Mouse (Mus musculus): ENCODE measurements around the gene Pcdh9. TPM values are rescaled to one million over a fixed set of nuclear protein-coding genes. Genes with fewer than 3 reads are reported as not detected.

Gene Pcdh9
- polyA plus RNA-seq, 1 experiment, result 0.18 TPM

DNA sequence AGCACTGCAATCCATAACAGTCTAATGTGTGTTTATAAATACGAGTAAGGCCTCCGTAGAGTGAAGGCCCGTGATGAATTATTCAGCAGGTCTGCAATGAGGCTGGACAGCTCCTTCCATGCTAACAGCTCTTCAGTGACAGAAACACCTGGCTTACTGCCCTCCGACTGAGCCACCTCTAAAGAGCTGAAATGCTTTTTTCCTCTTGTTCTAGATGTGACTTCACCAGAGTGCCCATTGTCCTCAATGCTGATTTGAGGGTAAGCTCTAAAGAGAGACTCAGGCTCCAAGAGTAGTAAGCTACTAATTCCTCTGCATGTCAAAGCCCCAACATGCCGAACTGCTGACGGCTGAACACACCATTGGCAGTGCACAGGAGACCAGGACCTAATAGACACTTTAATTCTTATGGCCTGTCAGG, 64.4 kb downstream of the Pcdh9 start:
- Histone ChIP-seq H3K4me3 (ENCODE audit: control insufficient read depth, insufficient read depth, low read length) (no peak overlapping the region), H3K4me1 (replicated peaks; ENCODE audit: control insufficient read depth, insufficient read depth, low read length) (no peaks in the 10 kb centered on the region), H3K27ac (ENCODE audit: control insufficient read depth, insufficient read depth, low read length) (no peak overlapping the region), H3K27me3 (ENCODE audit: control insufficient read depth, insufficient read depth, low read length) (no peaks in the 10 kb centered on the region), H3K36me3 (ENCODE audit: control insufficient read depth, insufficient read depth, low read length) (no peaks in the 10 kb centered on the region)
- no peak for DNase-seq
- 92% methylated on average over 6 of the region's 6 CpGs for WGBS
- no peak for TF ChIP-seq POLR2A (IDR thresholded peaks at IDR 0.05; ENCODE audit: control insufficient read depth, extremely low read depth, insufficient read depth, low read length, poor library complexity)
- no peak for TF ChIP-seq CTCF (IDR thresholded peaks at IDR 0.05; ENCODE audit: borderline replicate concordance, control insufficient read depth, extremely low read depth, insufficient read depth, low read length, poor library complexity)

DNA sequence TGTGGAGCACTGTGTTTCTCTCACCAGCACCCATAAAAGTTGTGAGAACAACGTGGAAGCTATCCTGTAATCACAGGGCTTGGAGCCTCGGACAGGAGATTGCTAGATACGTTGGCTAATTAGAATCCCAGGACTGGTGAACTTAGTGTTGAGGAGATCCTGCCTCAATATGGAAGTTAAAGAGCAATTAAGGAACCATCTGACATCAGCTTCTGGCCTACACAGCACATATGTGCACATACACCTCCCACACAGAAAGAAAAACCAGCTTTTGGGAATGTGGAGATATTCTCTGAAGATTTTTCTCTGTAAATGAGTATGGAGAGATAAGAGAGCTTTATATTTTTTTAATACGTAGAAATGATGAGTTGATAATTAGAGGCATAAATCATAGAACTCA, 71.6 kb downstream of the Pcdh9 start:
- no peaks in the 10 kb centered on the region for H3K36me3 ChIP-seq (ENCODE audit: control insufficient read depth, insufficient read depth, low read length)

DNA sequence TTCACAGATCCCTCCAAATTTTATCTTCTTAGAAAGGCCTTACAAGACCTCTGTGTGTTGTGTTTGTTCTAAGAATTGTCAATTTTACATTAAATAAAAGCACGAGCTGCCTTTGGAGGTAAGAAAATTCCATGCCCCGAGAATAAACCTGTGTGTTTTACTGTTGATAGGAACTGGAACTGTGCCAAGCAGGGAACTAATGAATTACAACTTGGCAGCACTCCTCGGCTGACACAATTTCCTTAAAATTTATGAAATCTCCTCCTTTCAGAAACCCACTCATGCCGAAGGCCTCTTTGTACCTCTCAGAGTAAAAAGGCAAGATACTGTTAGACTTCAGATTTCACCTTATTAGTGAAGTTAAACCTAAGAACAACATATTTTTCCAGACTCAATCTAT, 72.9 kb downstream of the Pcdh9 start:
- TF ChIP-seq CTCF (IDR thresholded peaks at IDR 0.05; ENCODE audit: borderline replicate concordance, control insufficient read depth, extremely low read depth, insufficient read depth, low read length, poor library complexity) (no peak), POLR2A (IDR thresholded peaks at IDR 0.05; ENCODE audit: control insufficient read depth, extremely low read depth, insufficient read depth, low read length, poor library complexity) (no peak)
- no peaks in the 10 kb centered on the region for H3K27me3 ChIP-seq (ENCODE audit: control insufficient read depth, insufficient read depth, low read length)
- H3K27ac ChIP-seq (ENCODE audit: control insufficient read depth, insufficient read depth, low read length), result no peak overlapping the region
- H3K4me1 ChIP-seq (replicated peaks; ENCODE audit: control insufficient read depth, insufficient read depth, low read length), result no peaks in the 10 kb centered on the region
- DNase-seq, result no peak
- WGBS, result 18% methylated on average over 4 of the region's 4 CpGs
- no peaks in the 10 kb centered on the region for H3K36me3 ChIP-seq (ENCODE audit: control insufficient read depth, insufficient read depth, low read length)
- no peak overlapping the region for H3K4me3 ChIP-seq (ENCODE audit: control insufficient read depth, insufficient read depth, low read length)

More for the DNA sequence above, 71.6 kb downstream of the Pcdh9 start:
- H3K27me3 ChIP-seq (ENCODE audit: control insufficient read depth, insufficient read depth, low read length), result no peaks in the 10 kb centered on the region
- no peak overlapping the region for H3K4me3 ChIP-seq (ENCODE audit: control insufficient read depth, insufficient read depth, low read length)
- no peaks in the 10 kb centered on the region for H3K4me1 ChIP-seq (replicated peaks; ENCODE audit: control insufficient read depth, insufficient read depth, low read length)
- TF ChIP-seq CTCF (IDR thresholded peaks at IDR 0.05; ENCODE audit: borderline replicate concordance, control insufficient read depth, extremely low read depth, insufficient read depth, low read length, poor library complexity) (no peak), POLR2A (IDR thresholded peaks at IDR 0.05; ENCODE audit: control insufficient read depth, extremely low read depth, insufficient read depth, low read length, poor library complexity) (no peak)
- 87% methylated on average over 4 of the region's 4 CpGs for WGBS
- no peak for DNase-seq
- no peak overlapping the region for H3K27ac ChIP-seq (ENCODE audit: control insufficient read depth, insufficient read depth, low read length)

DNA sequence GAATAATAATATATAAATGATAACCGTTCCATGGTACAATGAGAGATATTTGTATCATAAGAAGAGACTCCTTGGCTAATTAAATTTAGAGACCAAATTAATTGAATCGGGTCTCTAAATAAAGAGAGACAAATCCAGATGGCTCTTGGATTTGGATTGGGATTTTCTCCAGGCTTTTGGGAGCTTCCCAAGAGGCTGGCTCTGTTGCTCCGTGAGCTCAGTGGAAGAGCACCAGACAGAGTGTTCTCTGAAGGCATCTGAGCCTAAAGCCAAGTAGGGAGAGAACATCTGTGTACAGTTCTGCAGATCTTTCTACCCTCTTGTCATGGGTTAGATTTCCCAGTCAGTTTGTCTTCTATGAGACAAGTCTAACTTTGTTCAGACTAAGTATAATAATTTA, 95.9 kb downstream of the Pcdh9 start:
- 94% methylated on average over 3 of the region's 3 CpGs for WGBS

DNA sequence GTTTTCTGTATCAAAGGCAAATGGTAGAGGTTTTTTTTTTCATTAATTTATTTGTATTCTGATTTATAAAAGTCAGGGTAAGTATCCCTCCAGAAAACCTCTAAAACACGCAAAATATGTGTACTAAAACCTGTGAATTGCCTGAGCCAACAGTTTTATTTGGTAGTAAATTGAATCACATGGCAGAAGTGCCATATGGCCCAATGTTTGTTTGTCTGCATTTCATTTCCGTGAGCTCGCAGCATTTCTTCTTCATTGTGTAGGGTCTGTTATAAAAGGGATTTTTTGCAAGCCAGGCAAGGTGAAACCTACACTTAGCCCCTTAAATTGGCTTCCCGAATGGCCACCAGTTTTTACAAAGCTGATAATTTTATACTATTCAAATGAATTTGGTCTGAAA, 104.2 kb downstream of the Pcdh9 start:
- H3K36me3 ChIP-seq (ENCODE audit: control insufficient read depth, insufficient read depth, low read length), result no peaks in the 10 kb centered on the region
- no peak for DNase-seq
- H3K27ac ChIP-seq (ENCODE audit: control insufficient read depth, insufficient read depth, low read length), result no peak overlapping the region
- 86% methylated on average over 4 of the region's 4 CpGs for WGBS
- no peak overlapping the region for H3K4me3 ChIP-seq (ENCODE audit: control insufficient read depth, insufficient read depth, low read length)
- TF ChIP-seq POLR2A (IDR thresholded peaks at IDR 0.05; ENCODE audit: control insufficient read depth, extremely low read depth, insufficient read depth, low read length, poor library complexity) (no peak), CTCF (IDR thresholded peaks at IDR 0.05; ENCODE audit: borderline replicate concordance, control insufficient read depth, extremely low read depth, insufficient read depth, low read length, poor library complexity) (no peak)
- H3K27me3 ChIP-seq (ENCODE audit: control insufficient read depth, insufficient read depth, low read length), result no peaks in the 10 kb centered on the region
- H3K4me1 ChIP-seq (replicated peaks; ENCODE audit: control insufficient read depth, insufficient read depth, low read length), result no peaks in the 10 kb centered on the region

More for the DNA sequence above, 95.9 kb downstream of the Pcdh9 start:
- no peak overlapping the region for H3K4me3 ChIP-seq (ENCODE audit: control insufficient read depth, insufficient read depth, low read length)
- TF ChIP-seq POLR2A (IDR thresholded peaks at IDR 0.05; ENCODE audit: control insufficient read depth, extremely low read depth, insufficient read depth, low read length, poor library complexity) (no peak), CTCF (IDR thresholded peaks at IDR 0.05; ENCODE audit: borderline replicate concordance, control insufficient read depth, extremely low read depth, insufficient read depth, low read length, poor library complexity) (no peak)
- no peaks in the 10 kb centered on the region for H3K27me3 ChIP-seq (ENCODE audit: control insufficient read depth, insufficient read depth, low read length)
- H3K27ac ChIP-seq (ENCODE audit: control insufficient read depth, insufficient read depth, low read length), result no peak overlapping the region
- DNase-seq, result no peak
- H3K4me1 ChIP-seq (replicated peaks; ENCODE audit: control insufficient read depth, insufficient read depth, low read length), result no peaks in the 10 kb centered on the region
- H3K36me3 ChIP-seq (ENCODE audit: control insufficient read depth, insufficient read depth, low read length), result no peaks in the 10 kb centered on the region

DNA sequence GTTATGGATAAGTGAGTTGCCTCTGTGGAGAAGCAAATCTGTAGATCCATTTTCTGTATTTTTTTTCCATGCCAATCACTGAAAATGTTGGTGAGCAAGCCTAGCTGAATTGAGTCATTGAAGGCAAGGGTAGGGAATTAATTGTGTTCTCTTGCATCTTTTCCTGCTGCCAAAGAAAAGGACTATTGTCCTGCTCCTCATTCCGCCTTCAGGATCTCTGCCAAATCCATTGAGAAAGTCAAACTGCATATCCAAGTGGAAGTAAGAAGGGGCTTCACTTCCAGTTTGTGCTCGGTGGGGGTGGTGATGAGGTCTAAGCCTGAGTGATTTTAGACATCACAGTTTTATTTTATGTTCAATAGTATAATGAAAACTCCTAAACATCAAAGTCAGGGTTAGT, 105.4 kb downstream of the Pcdh9 start:
- TF ChIP-seq CTCF (IDR thresholded peaks at IDR 0.05; ENCODE audit: borderline replicate concordance, control insufficient read depth, extremely low read depth, insufficient read depth, low read length, poor library complexity) (no peak), POLR2A (IDR thresholded peaks at IDR 0.05; ENCODE audit: control insufficient read depth, extremely low read depth, insufficient read depth, low read length, poor library complexity) (no peak)
- 82% methylated on average over 2 of the region's 2 CpGs for WGBS
- Histone ChIP-seq H3K4me3 (ENCODE audit: control insufficient read depth, insufficient read depth, low read length) (no peak overlapping the region), H3K27ac (ENCODE audit: control insufficient read depth, insufficient read depth, low read length) (no peak overlapping the region), H3K36me3 (ENCODE audit: control insufficient read depth, insufficient read depth, low read length) (no peaks in the 10 kb centered on the region), H3K27me3 (ENCODE audit: control insufficient read depth, insufficient read depth, low read length) (no peaks in the 10 kb centered on the region), H3K4me1 (replicated peaks; ENCODE audit: control insufficient read depth, insufficient read depth, low read length) (no peaks in the 10 kb centered on the region)
- no peak for DNase-seq

DNA sequence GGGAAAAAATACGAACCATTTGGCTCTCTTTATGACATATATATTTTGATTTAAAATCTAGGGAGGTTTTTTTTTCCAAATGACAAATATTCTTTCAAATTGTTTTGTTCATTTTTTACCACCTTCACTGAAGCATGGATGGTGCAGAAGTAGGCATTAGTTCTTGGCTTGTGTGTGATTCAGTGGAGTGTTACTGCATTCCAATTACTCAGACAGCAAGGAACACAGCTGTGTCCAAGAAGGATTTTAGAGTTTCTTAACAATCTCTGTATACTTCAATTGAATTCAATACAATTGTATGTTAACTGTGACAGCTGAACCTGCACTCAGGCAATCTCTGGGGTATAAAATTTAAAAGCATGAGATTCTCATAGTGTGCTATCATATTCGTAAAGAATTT, 127.6 kb downstream of the Pcdh9 start:
- WGBS, result 89% methylated on average over 2 of the region's 2 CpGs
- no peak overlapping the region for H3K27ac ChIP-seq (ENCODE audit: control insufficient read depth, insufficient read depth, low read length)
- no peak for TF ChIP-seq POLR2A (IDR thresholded peaks at IDR 0.05; ENCODE audit: control insufficient read depth, extremely low read depth, insufficient read depth, low read length, poor library complexity)
- TF ChIP-seq CTCF (IDR thresholded peaks at IDR 0.05; ENCODE audit: borderline replicate concordance, control insufficient read depth, extremely low read depth, insufficient read depth, low read length, poor library complexity), result no peak
- no peaks in the 10 kb centered on the region for H3K36me3 ChIP-seq (ENCODE audit: control insufficient read depth, insufficient read depth, low read length)
- H3K4me3 ChIP-seq (ENCODE audit: control insufficient read depth, insufficient read depth, low read length), result no peak overlapping the region
- H3K4me1 ChIP-seq (replicated peaks; ENCODE audit: control insufficient read depth, insufficient read depth, low read length), result no peaks in the 10 kb centered on the region
- H3K27me3 ChIP-seq (ENCODE audit: control insufficient read depth, insufficient read depth, low read length), result no peaks in the 10 kb centered on the region
- no peak for DNase-seq

Data from thymus, adult 2 months (tissue).